Comparison of ENCODE assay signal across 9 mouse cellular contexts in the genomic region with DNA sequence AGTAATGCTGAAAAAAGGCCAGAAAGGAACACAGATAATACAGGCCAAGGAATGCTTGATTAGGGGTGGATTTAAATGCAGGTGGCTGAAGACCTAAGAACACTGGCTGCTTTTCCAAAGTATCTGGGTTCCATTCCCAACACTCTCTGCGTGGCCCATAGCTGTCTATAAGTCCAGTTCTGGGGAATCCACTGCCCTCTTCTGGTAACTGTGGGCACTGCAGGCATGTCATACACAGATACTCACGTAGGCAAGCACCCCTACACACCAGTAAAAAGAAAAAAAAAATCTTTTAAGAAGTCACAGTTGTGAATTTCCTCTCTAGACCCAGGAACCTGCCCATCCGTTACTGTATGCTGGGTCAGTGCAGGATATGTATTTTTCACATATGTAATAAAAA.
DNase-seq lines count a peak whose midpoint lies in the region; ATAC-seq and TF ChIP-seq lines count a peak whose summit lies in the region.
"Had no signal": no experiment of that assay in that cellular context is flagged by ENCODE, and none has a peak within 500 bp of the region (broad histone marks: within the 10 kb centered on the region; RNA-seq: fewer than 3 reads in every experiment).

No protein-coding gene starts in this region.

- peak; percentile 54 for TF ChIP-seq CTCF in heart, postnatal 0 days (IDR thresholded peaks at IDR 0.05; ENCODE audit: low read depth)
- peak; percentile 49 for TF ChIP-seq CTCF in cortical plate, adult 2 months (IDR thresholded peaks at IDR 0.05; ENCODE audit: extremely low read depth, insufficient read depth, low read length)
- peak; percentile 71 for TF ChIP-seq CTCF in lung, postnatal 0 days (IDR thresholded peaks at IDR 0.05)
- TF ChIP-seq CTCF in testis, adult 2 months (IDR thresholded peaks at IDR 0.05; ENCODE audit: control insufficient read depth, insufficient read depth, insufficient replicate concordance, low read depth, low read length): peak; percentile 28; the same call in 1 of the 2 replicates

- no peak overlapping the region for H3K4me3 ChIP-seq in heart, postnatal 0 days (ENCODE audit: low read depth, low read length)
- H3K4me3 ChIP-seq in cortical plate, adult 2 months (ENCODE audit: insufficient read depth, low read length): no peak overlapping the region
- no peak overlapping the region for H3K4me3 ChIP-seq in lung, postnatal 0 days (ENCODE audit: low read depth, low read length)
- no peak overlapping the region for H3K4me3 ChIP-seq in testis, adult 2 months (ENCODE audit: control insufficient read depth, low read depth, low read length)
- no peak overlapping the region for H3K4me3 ChIP-seq in hindbrain, embryonic 14.5 days (replicated peaks; ENCODE audit: low read length)
- H3K4me3 ChIP-seq: embryonic facial prominence, embryonic 12.5 days had no signal

- no peaks in the 10 kb centered on the region for H3K36me3 ChIP-seq in heart, postnatal 0 days (replicated peaks; ENCODE audit: control insufficient read depth, insufficient read depth, low read length)
- no peaks in the 10 kb centered on the region for H3K36me3 ChIP-seq in lung, postnatal 0 days (ENCODE audit: insufficient read depth, low read length)
- H3K36me3 ChIP-seq in testis, adult 2 months (ENCODE audit: control insufficient read depth, insufficient read depth, low read length): no peaks in the 10 kb centered on the region
- H3K36me3 ChIP-seq in hindbrain, embryonic 14.5 days (replicated peaks; ENCODE audit: control insufficient read depth, insufficient read depth): no peaks in the 10 kb centered on the region
- H3K36me3 ChIP-seq: embryonic facial prominence, embryonic 12.5 days had no signal

- no peak overlapping the region for H3K9ac ChIP-seq in heart, postnatal 0 days (replicated peaks; ENCODE audit: low read depth, low read length)
- no peak overlapping the region for H3K9ac ChIP-seq in lung, postnatal 0 days (replicated peaks; ENCODE audit: low read depth)
- no peak overlapping the region for H3K9ac ChIP-seq in hindbrain, embryonic 14.5 days
- H3K9ac ChIP-seq: embryonic facial prominence, embryonic 12.5 days had no signal

- no peak for TF ChIP-seq EP300 in heart, postnatal 0 days (IDR thresholded peaks at IDR 0.05; ENCODE audit: low read depth)
- TF ChIP-seq EP300 in lung, postnatal 0 days (IDR thresholded peaks at IDR 0.05): no peak

- no peaks in the 10 kb centered on the region for H3K9me3 ChIP-seq in heart, postnatal 0 days (replicated peaks; ENCODE audit: control insufficient read depth, low read length)
- no peaks in the 10 kb centered on the region for H3K9me3 ChIP-seq in lung, postnatal 0 days (ENCODE audit: low read length)
- no peaks in the 10 kb centered on the region for H3K9me3 ChIP-seq in hindbrain, embryonic 14.5 days (ENCODE audit: control insufficient read depth, low read length)
- H3K9me3 ChIP-seq: embryonic facial prominence, embryonic 12.5 days had no signal

- no peak overlapping the region for H3K27ac ChIP-seq in heart, postnatal 0 days (ENCODE audit: low read depth)
- peak overlapping the region; percentile 53; the same call in 1 of the 2 replicates for H3K27ac ChIP-seq in cortical plate, adult 2 months (ENCODE audit: insufficient read depth, low read length)
- no peak overlapping the region for H3K27ac ChIP-seq in lung, postnatal 0 days (ENCODE audit: low read length)
- H3K27ac ChIP-seq in testis, adult 2 months (ENCODE audit: control insufficient read depth, insufficient read depth, low read depth, low read length): no peak overlapping the region
- no peak overlapping the region for H3K27ac ChIP-seq in hindbrain, embryonic 14.5 days
- H3K27ac ChIP-seq: embryonic facial prominence, embryonic 12.5 days had no signal

- H3K27me3 ChIP-seq in heart, postnatal 0 days (ENCODE audit: control insufficient read depth, insufficient read depth, low read length): no peaks in the 10 kb centered on the region
- H3K27me3 ChIP-seq in lung, postnatal 0 days (replicated peaks; ENCODE audit: insufficient read depth, low read length): no peaks in the 10 kb centered on the region
- H3K27me3 ChIP-seq in testis, adult 2 months (ENCODE audit: control insufficient read depth, insufficient read depth, low read length): no peaks in the 10 kb centered on the region
- H3K27me3 ChIP-seq in hindbrain, embryonic 14.5 days (ENCODE audit: control insufficient read depth, insufficient read depth, low read length): no peaks in the 10 kb centered on the region
- H3K27me3 ChIP-seq: embryonic facial prominence, embryonic 12.5 days had no signal

- DNase-seq in heart, postnatal 0 days (ENCODE audit: low spot score): no peak
- DNase-seq in heart, adult 8-10 months (ENCODE audit: low spot score): no peak
- DNase-seq in A20 (ENCODE audit: low read depth, low spot score) (peak; percentile 58), R1 (ENCODE audit: low read depth, low spot score) (peak; percentile 84)
- DNase-seq in lung, postnatal 0 days (ENCODE audit: low spot score): peak; percentile 21
- DNase-seq in hindbrain, embryonic 14.5 days (ENCODE audit: low spot score): no peak

- no peak for TF ChIP-seq POLR2A in cortical plate, adult 2 months (IDR thresholded peaks at IDR 0.05; ENCODE audit: extremely low read depth, insufficient read depth, low read length)
- no peak for TF ChIP-seq POLR2A in testis, adult 2 months (IDR thresholded peaks at IDR 0.05; ENCODE audit: control insufficient read depth, low read depth, low read length)

- H3K4me1 ChIP-seq in heart, postnatal 0 days (ENCODE audit: control insufficient read depth, insufficient read depth): peaks cover 17% of the 10 kb centered on the region
- peaks cover 21% of the 10 kb centered on the region for H3K4me1 ChIP-seq in cortical plate, adult 2 months (ENCODE audit: control insufficient read depth, insufficient read depth, low read length)
- H3K4me1 ChIP-seq in lung, postnatal 0 days (ENCODE audit: insufficient read depth, low read depth, low read length): peaks cover 6% of the 10 kb centered on the region; the same call in 1 of the 2 replicates
- H3K4me1 ChIP-seq in testis, adult 2 months (ENCODE audit: control insufficient read depth, insufficient read depth, low read length): no peaks in the 10 kb centered on the region
- peaks cover 39% of the 10 kb centered on the region for H3K4me1 ChIP-seq in hindbrain, embryonic 14.5 days (replicated peaks; ENCODE audit: control insufficient read depth, insufficient read depth, low read length)

- H3K4me2 ChIP-seq in heart, postnatal 0 days (ENCODE audit: low read depth, low read length): no peak overlapping the region
- H3K4me2 ChIP-seq in lung, postnatal 0 days (replicated peaks; ENCODE audit: low read depth, low read length): no peak overlapping the region
- no peak overlapping the region for H3K4me2 ChIP-seq in hindbrain, embryonic 14.5 days (replicated peaks)
- H3K4me2 ChIP-seq: embryonic facial prominence, embryonic 12.5 days had no signal

- WGBS in heart, postnatal 0 days: 94% methylated on average over 3 of the region's 3 CpGs
- WGBS in lung, postnatal 0 days: 93% methylated on average over 3 of the region's 3 CpGs
- WGBS in hindbrain, embryonic 14.5 days: 95% methylated on average over 3 of the region's 3 CpGs

- ATAC-seq in heart, postnatal 0 days (ENCODE audit: insufficient read depth, low read depth): no peak
- ATAC-seq in lung, postnatal 0 days: 0 out of 2 replicates have a peak, but pooled peaks have one; percentile 17
- ATAC-seq in hindbrain, embryonic 14.5 days (ENCODE audit: low FRiP score): no peak

Comparison
In these comparisons a context has a peak if more than half of its experiments do, and no peak if none do; other contexts are left out.
1. DNase-seq: peak in A20 (single experiment), R1 (single experiment) and lung, postnatal 0 days (single experiment); none in heart, postnatal 0 days (single experiment), heart, adult 8-10 months (single experiment) and hindbrain, embryonic 14.5 days (single experiment).
2. Peak in every context shown above with its lines, with median percentiles within 50 percentile points of each other: CTCF ChIP-seq.